Mouse (Mus musculus): ENCODE data around the gene Dact3.

DNA sequence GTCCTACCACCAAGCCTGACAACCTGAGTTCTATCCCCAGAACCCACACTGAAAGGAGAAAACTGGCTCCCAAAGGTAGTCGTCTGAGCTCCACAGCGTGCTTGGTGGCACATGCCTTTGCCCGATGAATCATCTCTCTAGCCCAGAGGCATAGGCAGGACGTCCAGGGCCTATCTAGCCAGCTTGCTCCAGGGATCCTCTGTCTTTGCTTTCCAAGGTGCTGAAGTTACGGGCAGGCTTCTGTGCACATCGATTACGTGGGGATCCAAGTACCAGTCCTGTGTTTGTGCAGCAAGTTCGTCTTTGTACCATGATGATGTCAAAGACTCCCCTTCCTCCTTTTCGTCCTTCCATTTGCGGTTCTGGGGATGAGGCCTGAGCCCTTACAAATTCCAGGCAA, 3.5 kb upstream of the Dact3 start:
- TF ChIP-seq POLR2A (IDR thresholded peaks at IDR 0.05; ENCODE audit: low read depth, low read length): no peak
- TF ChIP-seq CTCF (IDR thresholded peaks at IDR 0.05; ENCODE audit: extremely low read depth, insufficient read depth, insufficient read length, insufficient replicate concordance): no peak

All from spleen, adult 2 months (tissue).